Mouse (Mus musculus) midbrain, embryonic 11.5 days (tissue): ENCODE measurements around the gene Nif3l1. TPM values are rescaled to one million over a fixed set of nuclear protein-coding genes. Genes with fewer than 3 reads are reported as not detected.

ENCODE experiments used
- ATAC-seq: fragments of 200-750 bp; cut with Nextera tagmentation; 2 replicates; pipeline ENCODE4 v1.8.0; 2017; ENCODE audit warnings: moderate TSS enrichment, moderate library complexity; ENCODE audit not compliant: low FRiP score
- DNase-seq: peaks from one replicate; pipeline ENCODE4 v3.0.0; 2015; ENCODE audit warnings: low spot score; ENCODE audit errors: missing footprints
- H3K27ac ChIP-seq: fragments of 300-500 bp; sonication (generic); 2 replicates; pipeline ENCODE4 v1.5.1; 2014; ENCODE audit warnings: low read depth, low read length
- H3K27me3 ChIP-seq: fragments of 300-500 bp; sonication (generic); 2 replicates; pipeline ENCODE4 v1.6.1; 2014; ENCODE audit warnings: mild to moderate bottlenecking, low read length, moderate library complexity, mixed read lengths; ENCODE audit not compliant: control insufficient read depth, insufficient read depth
- H3K36me3 ChIP-seq: fragments of 300-500 bp; sonication (generic); 2 replicates; pipeline ENCODE4 v1.6.1; 2014; ENCODE audit warnings: mild to moderate bottlenecking, low read length, moderate library complexity, mixed read lengths; ENCODE audit not compliant: control insufficient read depth, insufficient read depth
- H3K4me1 ChIP-seq: fragments of 300-500 bp; sonication (generic); 2 replicates; pipeline ENCODE4 v1.6.1; 2014; ENCODE audit warnings: low read length; ENCODE audit not compliant: control insufficient read depth, insufficient read depth
- H3K4me2 ChIP-seq: fragments of 300-500 bp; sonication (generic); 2 replicates; pipeline ENCODE4 v1.6.1; 2014; ENCODE audit warnings: mild to moderate bottlenecking, moderate library complexity
- H3K4me3 ChIP-seq: fragments of 300-500 bp; sonication (generic); 2 replicates; pipeline ENCODE4 v1.5.1; 2014; ENCODE audit warnings: low read depth, low read length
- H3K9ac ChIP-seq: fragments of 300-500 bp; sonication (generic); 2 replicates; pipeline ENCODE4 v1.6.1; 2014; ENCODE audit warnings: low read length
- H3K9me3 ChIP-seq: fragments of 300-500 bp; sonication (generic); 2 replicates; pipeline ENCODE4 v1.6.1; 2016; ENCODE audit warnings: low read length; ENCODE audit not compliant: control insufficient read depth
- WGBS: fragments of 180-500 bp; shearing (Covaris S2); extraction: QIAGEN DNeasy Blood & Tissue Kit; methylation state at CpG from one replicate; pipeline ENCODE4 v1.1.7; 2014; 5-methylcytosine and 5-hydroxymethylcytosine counted together
- polyA plus RNA-seq: library from polyadenylated mRNA; unstranded; fragments of >200 nt; fragmentation: Nextera tagmentation; extraction: Ambion mirVana; gene quantifications from 2 replicates; pipeline ENCODE4 v1.2.1, GENCODE M21; 2014

Nif3l1 gene
- 66.6 and 67.2 TPM in 2 replicates for polyA plus RNA-seq

- ATAC-seq (peak; percentile 94), DNase-seq (peak; percentile 99)
- H3K4me2 ChIP-seq: peak within 1 kb of the TSS; percentile 71
- WGBS: under 1% methylated on average over 33 of the region's 33 CpGs
- peak within 1 kb of the TSS; percentile 54 for H3K4me3 ChIP-seq
- no peaks in the 10 kb centered on the region for H3K27me3 ChIP-seq
- H3K9me3 ChIP-seq: no peaks in the 10 kb centered on the region
- no peaks in the 10 kb centered on the region; the same call in 1 of the 2 replicates for H3K36me3 ChIP-seq
- H3K4me1 ChIP-seq: peaks cover 11% of the 10 kb centered on the region
- H3K27ac ChIP-seq: peak within 1 kb of the TSS; percentile 79
- peak within 1 kb of the TSS; percentile 83 for H3K9ac ChIP-seq
Observed at GRCm38 (mm10) chr1:58445143-58445722, at the start of gene Nif3l1, which contains the start of gene Ppil3. Gene Nif3l1, plus strand, starts transcription at chr1:58445151. Gene Ppil3, minus strand, starts transcription at chr1:58445486.

GRCm38 (mm10) chr1:58395341-58395740 lies 49.6 kb upstream of the Nif3l1 start:
- H3K36me3 ChIP-seq: peaks cover 18% of the 10 kb centered on the region
- no peaks in the 10 kb centered on the region for H3K9me3 ChIP-seq
- H3K27ac ChIP-seq: no peak overlapping the region

GRCm38 (mm10) chr1:58396179-58396578 lies 48.8 kb upstream of the Nif3l1 start:
- H3K27me3 ChIP-seq: no peaks in the 10 kb centered on the region
- no peak for DNase-seq
- peaks cover 14% of the 10 kb centered on the region for H3K4me1 ChIP-seq
- no peak overlapping the region for H3K4me2 ChIP-seq
- no peak overlapping the region for H3K27ac ChIP-seq
- 100% methylated on average over 1 of the region's 1 CpGs for WGBS
- H3K9me3 ChIP-seq: no peaks in the 10 kb centered on the region
- ATAC-seq: no peak
- H3K4me3 ChIP-seq: no peak overlapping the region
- no peak overlapping the region for H3K9ac ChIP-seq
- peaks cover 24% of the 10 kb centered on the region for H3K36me3 ChIP-seq

More at GRCm38 (mm10) chr1:58395341-58395740, 49.6 kb upstream of the Nif3l1 start:
- WGBS: 93% methylated on average over 3 of the region's 3 CpGs
- Histone ChIP-seq H3K9ac (no peak overlapping the region), H3K4me1 (peaks cover 14% of the 10 kb centered on the region), H3K4me2 (no peak overlapping the region), H3K4me3 (no peak overlapping the region), H3K27me3 (no peaks in the 10 kb centered on the region)
- no peak for ATAC-seq
- DNase-seq: no peak

GRCm38 (mm10) chr1:58397731-58398130 lies 47.2 kb upstream of the Nif3l1 start:
- H3K4me3 ChIP-seq: no peak overlapping the region
- peaks cover 34% of the 10 kb centered on the region for H3K36me3 ChIP-seq
- 92% methylated on average over 6 of the region's 6 CpGs for WGBS
- H3K9me3 ChIP-seq: no peaks in the 10 kb centered on the region
- H3K27me3 ChIP-seq: no peaks in the 10 kb centered on the region
- no peak overlapping the region for H3K27ac ChIP-seq
- DNase-seq (peak; percentile 65), ATAC-seq (no peak)
- H3K4me2 ChIP-seq: no peak overlapping the region
- H3K9ac ChIP-seq: no peak overlapping the region
- peaks cover 5% of the 10 kb centered on the region; the same call in 1 of the 2 replicates for H3K4me1 ChIP-seq

GRCm38 (mm10) chr1:58401396-58401795 lies 43.6 kb upstream of the Nif3l1 start:
- H3K27ac ChIP-seq: no peak overlapping the region
- H3K9ac ChIP-seq: no peak overlapping the region
- no peaks in the 10 kb centered on the region for H3K4me1 ChIP-seq
- 93% methylated on average over 6 of the region's 6 CpGs for WGBS
- ATAC-seq (no peak), DNase-seq (peak; percentile 81)
- peaks cover 43% of the 10 kb centered on the region for H3K36me3 ChIP-seq
- H3K27me3 ChIP-seq: no peaks in the 10 kb centered on the region
- no peaks in the 10 kb centered on the region for H3K9me3 ChIP-seq
- H3K4me2 ChIP-seq: no peak overlapping the region
- no peak overlapping the region for H3K4me3 ChIP-seq

GRCm38 (mm10) chr1:58403745-58404144 lies 41.2 kb upstream of the Nif3l1 start:
- WGBS: 96% methylated on average over 5 of the region's 5 CpGs

GRCm38 (mm10) chr1:58407321-58407720 lies 37.6 kb upstream of the Nif3l1 start:
- H3K27ac ChIP-seq: no peak overlapping the region
- H3K9ac ChIP-seq: no peak overlapping the region
- no peak overlapping the region for H3K4me2 ChIP-seq
- H3K9me3 ChIP-seq: no peaks in the 10 kb centered on the region
- no peaks in the 10 kb centered on the region for H3K27me3 ChIP-seq
- no peak overlapping the region for H3K4me3 ChIP-seq
- no peaks in the 10 kb centered on the region for H3K4me1 ChIP-seq
- no peak for DNase-seq
- WGBS: 96% methylated on average over 7 of the region's 7 CpGs
- peaks cover 32% of the 10 kb centered on the region for H3K36me3 ChIP-seq
- ATAC-seq: no peak

More at GRCm38 (mm10) chr1:58403745-58404144, 41.2 kb upstream of the Nif3l1 start:
- H3K27me3 ChIP-seq: no peaks in the 10 kb centered on the region
- ATAC-seq (no peak), DNase-seq (peak; percentile 81)
- peaks cover 41% of the 10 kb centered on the region for H3K36me3 ChIP-seq
- no peaks in the 10 kb centered on the region for H3K9me3 ChIP-seq
- H3K4me2 ChIP-seq: no peak overlapping the region
- no peak overlapping the region for H3K4me3 ChIP-seq
- no peak overlapping the region for H3K27ac ChIP-seq
- H3K4me1 ChIP-seq: no peaks in the 10 kb centered on the region
- no peak overlapping the region for H3K9ac ChIP-seq

GRCm38 (mm10) chr1:58408141-58408540 lies 36.8 kb upstream of the Nif3l1 start:
- Histone ChIP-seq H3K4me1 (no peaks in the 10 kb centered on the region), H3K4me3 (no peak overlapping the region), H3K36me3 (peaks cover 31% of the 10 kb centered on the region), H3K4me2 (no peak overlapping the region), H3K9me3 (no peaks in the 10 kb centered on the region), H3K27me3 (no peaks in the 10 kb centered on the region), H3K27ac (no peak overlapping the region), H3K9ac (no peak overlapping the region)
- WGBS: 84% methylated on average over 6 of the region's 6 CpGs
- no peak for ATAC-seq
- DNase-seq: peak; percentile 83

GRCm38 (mm10) chr1:58409553-58410197 lies 35.3 kb upstream of the Nif3l1 start:
- H3K4me1 ChIP-seq: no peaks in the 10 kb centered on the region
- DNase-seq: peak; percentile 81
- H3K4me2 ChIP-seq: no peak overlapping the region
- H3K9ac ChIP-seq: no peak overlapping the region
- 77% methylated on average over 5 of the region's 5 CpGs for WGBS
- no peak overlapping the region for H3K4me3 ChIP-seq
- no peak overlapping the region for H3K27ac ChIP-seq
- no peaks in the 10 kb centered on the region for H3K9me3 ChIP-seq
- ATAC-seq: no peak
- no peaks in the 10 kb centered on the region for H3K27me3 ChIP-seq
- peaks cover 33% of the 10 kb centered on the region for H3K36me3 ChIP-seq
